Mouse (Mus musculus): ENCODE results near the gene Cyp24a1.
"Not testable (repeated sequence)": the region's sequence is repeated elsewhere in the genome, so short reads cannot be mapped to it uniquely, and the experiment has no call there.

The Cyp24a1 gene

GRCm38 (mm10) chr2:170494784-170495710, 1.9 kb downstream of the Cyp24a1 start:
- DNase-seq (ENCODE audit: low read depth, low spot score): no peak

DNA sequence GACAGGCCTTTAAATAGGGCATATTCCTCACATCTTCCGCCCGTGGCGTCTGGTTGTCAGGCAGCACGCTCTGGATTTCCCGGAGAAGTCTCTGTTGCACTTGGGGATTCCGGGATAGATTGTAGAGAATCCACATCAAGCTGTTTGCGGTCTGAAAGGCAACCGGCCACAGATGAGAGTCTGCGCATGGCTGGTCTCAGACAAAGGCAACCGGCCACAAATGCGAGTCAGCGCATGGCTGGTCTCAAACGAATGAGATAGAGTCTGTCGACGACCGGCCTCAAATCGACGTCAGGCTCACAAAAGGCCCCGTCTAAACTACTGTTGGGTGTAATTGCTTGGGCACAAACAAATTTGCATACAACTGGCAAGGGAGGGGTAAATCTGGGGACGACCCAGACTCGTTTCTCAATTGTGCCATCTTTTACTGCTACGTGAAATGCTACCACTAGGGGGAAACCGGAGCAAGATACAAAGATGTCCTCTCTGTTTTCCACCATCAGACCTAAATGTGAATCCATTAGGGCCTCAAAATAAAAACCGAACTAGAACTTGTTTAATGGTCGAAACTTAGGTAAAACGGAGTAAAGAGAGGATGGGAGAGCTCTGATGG, 8.9 kb downstream of the Cyp24a1 start:
- DNase-seq (ENCODE audit: low read depth, low spot score): peak; percentile 14

DNA sequence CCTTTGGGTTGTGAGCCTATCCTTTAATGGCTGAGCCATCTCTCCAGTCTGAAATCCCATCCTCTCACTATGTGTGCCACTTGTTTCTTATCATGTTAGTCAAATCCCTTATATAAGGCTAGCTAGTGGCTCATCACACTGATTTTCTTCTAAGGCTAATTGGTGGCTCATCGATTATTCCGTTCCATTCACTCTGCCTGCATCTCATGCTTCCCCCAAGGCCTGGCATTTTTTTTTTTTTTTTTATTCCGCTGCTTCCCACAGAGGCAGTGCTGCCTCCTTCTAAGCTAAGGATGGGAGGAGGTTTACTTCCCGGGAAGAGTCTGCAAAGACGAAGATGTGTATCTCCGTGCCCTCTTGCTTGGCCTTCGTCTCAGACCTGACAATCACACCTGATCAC, 9.7 kb downstream of the Cyp24a1 start:
- DNase-seq (ENCODE audit: low read depth, low spot score): no peak

- no peak for DNase-seq (ENCODE audit: low read depth, low spot score)
These were observed 13.0 kb downstream of the Cyp24a1 start for GRCm38 (mm10) chr2:170483914-170484313.

DNA sequence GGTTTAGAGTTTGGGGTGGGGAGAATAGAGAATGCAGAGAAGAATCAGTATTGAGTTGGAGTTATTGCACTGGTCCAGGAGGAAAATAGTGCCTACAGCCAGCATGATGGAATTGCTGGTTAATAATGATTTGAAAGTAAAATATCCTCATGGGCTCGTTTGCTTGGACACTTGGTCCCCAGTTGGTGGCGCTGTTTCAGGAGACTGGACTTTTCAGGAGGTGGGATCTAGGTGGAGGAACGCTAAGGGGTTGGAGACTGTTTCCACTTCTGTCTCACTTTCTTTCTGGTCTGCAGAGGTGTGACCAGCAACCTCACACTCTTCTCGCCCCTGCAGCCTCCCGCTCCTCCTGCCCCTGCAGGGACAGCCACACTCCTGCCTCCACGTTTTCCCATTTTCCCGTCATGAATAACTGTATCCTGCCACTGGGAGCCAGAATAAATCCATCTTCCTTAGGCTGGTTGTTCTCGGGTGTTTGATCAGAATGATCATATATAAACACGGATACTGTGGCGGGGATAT, 14.9 kb downstream of the Cyp24a1 start:
- DNase-seq (ENCODE audit: low read depth, low spot score): no peak

DNA sequence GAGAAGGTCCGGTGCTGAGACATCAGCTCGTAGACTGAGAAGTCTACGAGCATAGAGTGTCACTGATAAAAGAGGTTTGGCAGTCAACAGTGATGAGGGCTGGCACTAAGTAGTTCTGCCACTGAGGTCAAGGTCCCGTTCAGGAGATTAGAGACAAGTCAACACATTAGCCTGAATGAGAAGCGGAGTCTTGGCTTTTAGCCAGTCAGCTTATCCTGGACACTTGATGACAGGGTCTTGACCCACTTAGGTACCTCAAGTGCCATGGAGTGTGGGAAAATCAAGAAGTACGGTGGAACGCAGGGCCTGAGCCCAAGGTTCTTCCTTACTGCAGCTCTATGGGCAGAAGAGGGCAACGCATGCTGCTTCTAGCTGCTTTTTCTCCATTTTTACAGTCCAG, 20.3 kb downstream of the Cyp24a1 start:
- DNase-seq (ENCODE audit: low read depth, low spot score): no peak

GRCm38 (mm10) chr2:170476215-170476614, 20.7 kb downstream of the Cyp24a1 start:
- DNase-seq (ENCODE audit: low read depth, low spot score): peak; percentile 5

DNA sequence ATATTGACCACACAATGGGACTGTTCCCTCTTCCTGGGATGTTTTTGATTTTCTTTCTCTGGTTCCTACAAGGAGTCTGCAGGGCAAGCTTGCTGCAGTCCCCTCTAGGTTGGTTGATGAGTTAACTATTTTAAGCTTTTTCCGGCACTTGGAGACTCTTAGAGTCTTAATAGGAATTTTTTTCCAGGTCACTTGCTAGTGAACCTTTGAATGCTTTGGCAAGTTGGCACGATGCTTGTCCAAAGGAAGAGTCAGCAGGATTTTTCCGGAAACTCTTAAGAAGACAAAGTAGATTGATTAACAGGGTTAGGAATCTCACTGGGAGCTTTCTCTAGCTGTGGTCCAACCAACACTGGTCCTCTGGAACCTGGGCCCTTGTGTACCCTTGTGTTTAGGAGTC, 21.8 kb downstream of the Cyp24a1 start:
- DNase-seq (ENCODE audit: low read depth, low spot score): no peak

DNA sequence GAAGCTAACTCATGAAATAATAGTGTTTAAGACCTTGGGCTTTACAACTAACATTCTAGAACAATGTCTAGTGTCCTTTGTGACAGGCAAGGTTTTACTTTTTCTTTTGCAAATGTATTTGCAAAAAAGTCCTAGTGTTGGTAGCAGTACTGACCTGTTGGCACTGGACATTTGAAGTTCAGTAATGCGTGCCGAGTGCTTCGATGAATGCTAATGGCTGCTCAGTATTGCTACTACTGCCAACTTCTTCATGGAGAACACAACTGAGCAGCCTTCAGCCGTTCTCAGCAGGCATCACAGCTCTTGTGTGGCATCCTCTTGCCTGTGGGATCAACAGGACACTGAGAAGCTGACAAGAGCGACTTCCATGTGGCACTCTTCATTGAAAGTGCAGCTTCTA, 22.8 kb downstream of the Cyp24a1 start:
- DNase-seq (ENCODE audit: low read depth, low spot score): no peak

- DNase-seq (ENCODE audit: low read depth, low spot score): no peak
These were observed 26.4 kb downstream of the Cyp24a1 start for GRCm38 (mm10) chr2:170470591-170470990.

- DNase-seq (ENCODE audit: low read depth, low spot score): no peak
These were observed 27.2 kb downstream of the Cyp24a1 start for GRCm38 (mm10) chr2:170469616-170470308.

- peak; percentile 29 for DNase-seq (ENCODE audit: low read depth, low spot score)
These were observed 28.9 kb downstream of the Cyp24a1 start for GRCm38 (mm10) chr2:170468009-170468408.

DNA sequence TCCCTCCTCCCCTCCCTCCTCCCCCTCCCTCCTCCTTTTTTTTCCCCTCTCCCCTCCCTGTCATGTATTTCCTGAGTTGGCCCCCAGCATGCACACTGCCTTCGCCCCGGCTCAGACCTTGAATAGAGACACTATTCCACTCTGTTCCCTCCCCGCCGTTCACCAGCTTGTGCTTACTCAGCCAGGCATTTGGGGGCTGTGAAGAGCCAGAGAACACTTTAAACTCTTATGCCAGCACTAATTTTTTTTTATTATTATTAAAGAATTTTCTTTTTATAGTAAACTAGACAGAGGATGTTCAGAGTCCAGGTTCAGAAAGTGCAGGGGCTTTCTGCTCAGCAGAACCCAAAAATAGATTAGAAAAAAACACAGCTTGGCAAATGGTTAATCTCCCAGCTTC, 32.1 kb downstream of the Cyp24a1 start:
- DNase-seq (ENCODE audit: low read depth, low spot score): no peak

GRCm38 (mm10) chr2:170461652-170462051, 35.3 kb downstream of the Cyp24a1 start:
- DNase-seq (ENCODE audit: low read depth, low spot score): no peak

DNA sequence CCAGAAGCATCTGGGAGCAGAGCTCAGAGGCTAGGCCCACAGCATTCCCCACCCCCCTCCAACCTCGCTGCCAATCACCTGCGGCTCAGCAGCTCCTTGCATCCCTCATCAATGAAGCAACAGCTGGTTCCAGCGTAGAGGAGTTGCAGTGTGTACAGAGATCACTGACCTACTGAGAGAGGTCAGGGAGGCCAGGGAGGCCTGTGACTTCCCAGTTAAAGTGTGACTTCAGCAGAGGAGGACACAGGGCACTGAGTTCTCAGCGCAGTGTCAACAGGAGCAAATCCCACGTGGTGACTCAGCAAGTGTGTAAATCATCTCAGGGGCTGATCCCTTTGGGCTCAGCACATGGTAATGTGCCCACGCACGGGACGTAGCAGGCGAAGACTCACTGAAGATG, 37.1 kb downstream of the Cyp24a1 start:
- DNase-seq (ENCODE audit: low read depth, low spot score): no peak

- DNase-seq (ENCODE audit: low read depth, low spot score): no peak
These were observed 37.8 kb downstream of the Cyp24a1 start for GRCm38 (mm10) chr2:170459183-170459582.

- not testable (repeated sequence) for DNase-seq (ENCODE audit: low read depth, low spot score)
These were observed 43.1 kb downstream of the Cyp24a1 start for GRCm38 (mm10) chr2:170453809-170454208.

- peak; percentile 75 for DNase-seq (ENCODE audit: low read depth, low spot score)
These were observed 46.0 kb downstream of the Cyp24a1 start for GRCm38 (mm10) chr2:170450933-170451332.

DNA sequence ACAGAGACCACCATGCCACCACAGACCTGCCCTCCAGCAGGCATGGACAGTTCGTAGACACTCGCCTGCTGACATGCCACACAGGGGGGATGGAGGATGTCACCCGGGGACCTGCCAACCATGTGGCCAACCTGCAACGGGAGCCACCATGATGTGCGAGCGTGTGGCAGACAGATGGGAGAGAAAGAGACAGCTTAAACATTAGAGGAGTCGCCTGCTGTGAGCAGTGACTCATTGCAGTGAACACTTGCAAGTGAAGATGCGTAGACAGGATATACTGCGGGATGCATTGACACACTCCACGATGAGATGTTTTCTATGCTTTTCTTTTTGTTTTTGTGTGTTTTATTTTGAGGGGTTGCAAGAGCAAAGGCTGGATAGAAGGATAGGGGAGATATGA, 49.3 kb downstream of the Cyp24a1 start:
- DNase-seq (ENCODE audit: low read depth, low spot score): no peak

DNA sequence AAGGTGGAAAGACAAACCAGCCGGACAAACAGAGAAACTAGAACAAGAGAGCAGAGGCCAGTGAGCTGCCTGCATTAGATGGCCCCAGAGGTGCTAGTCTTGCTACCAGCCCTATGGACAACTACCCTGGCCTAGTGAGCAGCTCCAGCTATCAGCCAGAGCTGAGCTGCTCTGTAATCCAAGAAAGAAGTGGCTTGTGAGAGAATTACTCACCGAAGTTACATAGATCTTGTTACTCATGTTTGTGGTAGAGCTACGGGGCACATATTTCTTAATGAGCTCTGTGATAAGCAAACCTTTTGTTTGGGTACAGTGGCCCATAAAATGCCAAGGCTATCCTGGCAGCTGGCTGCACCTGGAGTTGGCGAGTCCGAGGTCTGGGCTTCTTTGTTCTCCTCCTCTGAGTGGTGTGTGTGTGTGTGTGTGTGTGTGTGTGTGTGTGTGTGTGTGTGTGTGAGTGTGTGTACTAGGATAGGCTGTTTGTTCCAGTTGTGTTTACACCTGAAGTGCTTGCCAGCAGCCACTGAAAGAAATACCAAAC, 50.0 kb downstream of the Cyp24a1 start:
- no peak for DNase-seq (ENCODE audit: low read depth, low spot score)

- DNase-seq (ENCODE audit: low read depth, low spot score): no peak
These were observed 51.1 kb downstream of the Cyp24a1 start for GRCm38 (mm10) chr2:170445861-170446260.

- peak; percentile 42 for DNase-seq (ENCODE audit: low read depth, low spot score)
These were observed 54.4 kb downstream of the Cyp24a1 start for GRCm38 (mm10) chr2:170442535-170442934.
